Mouse (Mus musculus) CH12.LX (cell line): ENCODE measurements around the gene Hsd17b13. TPM values are rescaled to one million over a fixed set of nuclear protein-coding genes. Genes with fewer than 3 reads are reported as not detected.

Experiments used
- DNase-seq: peaks from one replicate; pipeline ENCODE4 v3.0.0-alpha.2; 2013; ENCODE audit errors: extremely low read depth
- H3K27ac ChIP-seq: 2 replicates; pipeline ENCODE4 v1.5.1; 2012; ENCODE audit warnings: low read depth, mild to moderate bottlenecking, control low read depth, moderate library complexity; ENCODE audit not compliant: insufficient read depth
- H3K27me3 ChIP-seq: replicated peaks from 2 replicates; pipeline ENCODE3; 2012; ENCODE audit warnings: inconsistent platforms
- H3K36me3 ChIP-seq, 2 experiments: replicated peaks in 1 of 2; 2 replicates each; pipeline versions ENCODE3 to v1.6.1; 2012; ENCODE audit warnings: inconsistent platforms in 1 of 2, low read length in 1 of 2, mild to moderate bottlenecking in 1 of 2, mixed read lengths in 1 of 2, moderate library complexity in 1 of 2; ENCODE audit not compliant: control insufficient read depth in 1 of 2, insufficient read depth in 1 of 2
- H3K4me1 ChIP-seq, 2 experiments: 2 replicates each; pipeline ENCODE4 v1.6.1; 2012; ENCODE audit warnings: inconsistent platforms in 1 of 2, moderate library complexity in 1 of 2; ENCODE audit not compliant: insufficient read depth in 2 of 2, control insufficient read depth in 1 of 2
- H3K4me2 ChIP-seq: 2 replicates; pipeline ENCODE4 v1.6.1; 2012; ENCODE audit warnings: low read depth, mild to moderate bottlenecking, control low read depth; ENCODE audit not compliant: poor library complexity, insufficient read depth, severe bottlenecking
- H3K4me3 ChIP-seq, 3 experiments: fragments of 150-350 bp in 1 of 3; sonication (generic) in 1 of 3; replicated peaks in 1 of 3; 2 replicates each; pipeline versions ENCODE3 to v1.5.1; 2011 to 2012; ENCODE audit warnings: low read depth in 2 of 3, low read length in 2 of 3, mild to moderate bottlenecking in 2 of 3, moderate library complexity in 2 of 3, control low read depth in 1 of 3, improper control_type of control experiment in 1 of 3, inconsistent platforms in 1 of 3, mixed read lengths in 1 of 3; ENCODE audit not compliant: poor library complexity in 1 of 3
- H3K79me2 ChIP-seq: replicated peaks from 2 replicates; pipeline ENCODE4 v1.6.1; 2012; ENCODE audit warnings: mild to moderate bottlenecking, moderate library complexity; ENCODE audit not compliant: control insufficient read depth, poor library complexity, insufficient read depth, severe bottlenecking; ENCODE audit errors: extremely low read depth
- H3K9ac ChIP-seq: 2 replicates; pipeline ENCODE4 v1.6.1; 2012; ENCODE audit warnings: low read depth, mild to moderate bottlenecking, control low read depth, moderate library complexity; ENCODE audit not compliant: insufficient read depth
- H3K9me3 ChIP-seq: replicated peaks from 2 replicates; pipeline ENCODE3; 2012; ENCODE audit warnings: low read length, inconsistent platforms, mixed read lengths
- CHD1 ChIP-seq: IDR thresholded peaks from 2 replicates; pipeline ENCODE4 v1.6.1; 2012; ENCODE audit warnings: low read depth, low read length, improper control_type of control experiment, inconsistent platforms
- CTCF ChIP-seq, 2 experiments: IDR thresholded peaks in 1 of 2; conservative IDR thresholded peaks in 1 of 2; 2 replicates each; pipeline ENCODE4 v1.5.1; 2011 to 2012; ENCODE audit warnings: low read depth in 2 of 2, low read length in 2 of 2, improper control_type of control experiment in 1 of 2, inconsistent platforms in 1 of 2, mild to moderate bottlenecking in 1 of 2, moderate library complexity in 1 of 2
- ELF1 ChIP-seq: IDR thresholded peaks from 2 replicates; pipeline ENCODE4 v1.6.1; 2014; ENCODE audit warnings: low read depth, mild to moderate bottlenecking, inconsistent platforms, low read length, improper control_type of control experiment
- EP300 ChIP-seq: IDR thresholded peaks from 2 replicates; pipeline ENCODE4 v1.6.1; 2011; ENCODE audit warnings: low read length, improper control_type of control experiment
- HCFC1 ChIP-seq: IDR thresholded peaks from 2 replicates; pipeline ENCODE4 v1.6.1; 2012; ENCODE audit warnings: low read depth, mild to moderate bottlenecking, inconsistent platforms, low read length, improper control_type of control experiment
- JUN ChIP-seq: IDR thresholded peaks from 2 replicates; pipeline ENCODE4 v1.6.1; 2011; ENCODE audit warnings: low read depth, mild to moderate bottlenecking, low read length, improper control_type of control experiment, moderate library complexity; ENCODE audit not compliant: insufficient read depth
- JUND ChIP-seq: conservative IDR thresholded peaks from 2 replicates; pipeline ENCODE4 v1.6.1; 2011; ENCODE audit warnings: low read depth, low read length, improper control_type of control experiment
- KAT2A ChIP-seq: IDR thresholded peaks from 2 replicates; pipeline ENCODE4 v1.6.1; 2012; ENCODE audit warnings: low read length, improper control_type of control experiment, inconsistent platforms; ENCODE audit not compliant: insufficient replicate concordance
- MAFK ChIP-seq: IDR thresholded peaks from 2 replicates; pipeline ENCODE4 v1.6.1; 2011; ENCODE audit warnings: low read length, improper control_type of control experiment; ENCODE audit not compliant: insufficient replicate concordance
- MAX ChIP-seq: IDR thresholded peaks from 2 replicates; pipeline ENCODE4 v1.6.1; 2011; ENCODE audit warnings: low read length, improper control_type of control experiment
- MAZ ChIP-seq: IDR thresholded peaks from 2 replicates; pipeline ENCODE4 v1.6.1; 2012; ENCODE audit warnings: low read depth, mild to moderate bottlenecking, inconsistent platforms, low read length, improper control_type of control experiment, moderate library complexity
- MEF2A ChIP-seq: IDR thresholded peaks from 2 replicates; pipeline ENCODE4 v1.6.1; 2014; ENCODE audit warnings: low read depth, mild to moderate bottlenecking, inconsistent platforms, low read length, improper control_type of control experiment, borderline replicate concordance
- NELFE ChIP-seq: IDR thresholded peaks from 2 replicates; pipeline ENCODE4 v1.6.1; 2011; ENCODE audit warnings: low read depth, low read length, improper control_type of control experiment
- NRF1 ChIP-seq: IDR thresholded peaks from 2 replicates; pipeline ENCODE4 v1.6.1; 2014; ENCODE audit warnings: low read depth, mild to moderate bottlenecking, inconsistent platforms, low read length, improper control_type of control experiment, moderate library complexity
- POLR2A ChIP-seq: IDR thresholded peaks from 2 replicates; pipeline ENCODE4 v1.6.1; 2011; ENCODE audit warnings: low read depth, mild to moderate bottlenecking, improper control_type of control experiment, low read length
- RAD21 ChIP-seq: IDR thresholded peaks from 2 replicates; pipeline ENCODE4 v1.6.1; 2011; ENCODE audit warnings: low read depth, mild to moderate bottlenecking, low read length, improper control_type of control experiment, moderate library complexity
- SIN3A ChIP-seq: IDR thresholded peaks from 2 replicates; pipeline ENCODE4 v1.6.1; 2012; ENCODE audit warnings: low read length, improper control_type of control experiment, inconsistent platforms
- SMC3 ChIP-seq: IDR thresholded peaks from 2 replicates; pipeline ENCODE4 v1.6.1; 2011; ENCODE audit warnings: low read depth, low read length, improper control_type of control experiment
- TCF12 ChIP-seq: IDR thresholded peaks from 2 replicates; pipeline ENCODE4 v1.6.1; 2014; ENCODE audit warnings: low read depth, mild to moderate bottlenecking, inconsistent platforms, low read length, improper control_type of control experiment
- USF1 ChIP-seq: IDR thresholded peaks from 2 replicates; pipeline ENCODE4 v1.6.1; 2014; ENCODE audit warnings: low read depth, mild to moderate bottlenecking, inconsistent platforms, low read length, improper control_type of control experiment
- ZC3H11A ChIP-seq: IDR thresholded peaks from 2 replicates; pipeline ENCODE4 v1.6.1; 2012; ENCODE audit warnings: low read depth, mild to moderate bottlenecking, inconsistent platforms, low read length, improper control_type of control experiment
- ZKSCAN1 ChIP-seq: IDR thresholded peaks from 2 replicates; pipeline ENCODE4 v1.6.1; 2012; ENCODE audit warnings: low read depth, inconsistent platforms, low read length, improper control_type of control experiment, borderline replicate concordance
- ZMIZ1 ChIP-seq: IDR thresholded peaks from 2 replicates; pipeline ENCODE4 v1.6.1; 2012; ENCODE audit warnings: low read depth, mild to moderate bottlenecking, inconsistent platforms, low read length, improper control_type of control experiment
- ZNF384 ChIP-seq: IDR thresholded peaks from 2 replicates; pipeline ENCODE4 v1.6.1; 2012; ENCODE audit warnings: low read depth, low read length, improper control_type of control experiment, inconsistent platforms
- dilution Hi-C: fragments of 300-500 bp; cut with MboI; formaldehyde crosslinking; loops from 2 replicates; pipeline ENCODE4 v1.14.3; 2020; ENCODE audit warnings: low sequenced_read_pairs; ENCODE audit not compliant: extremely low pct_unique_long_range_greater_than_20kb, extremely low pct_ligation_motif_present
- in situ Hi-C: fragments of 300-500 bp; cut with MboI; formaldehyde crosslinking; loops from 3 replicates; pipeline ENCODE4 v1.14.3; 2019; ENCODE audit warnings: low sequenced_read_pairs, low pct_ligation_motif_present, low pct_unique_long_range_greater_than_20kb, mixed read lengths
- polyA plus RNA-seq: library from polyadenylated mRNA; unstranded; fragments of >175 nt; gene quantifications from 2 replicates; pipeline ENCODE4 v1.2.1, GENCODE M21; 2012; ENCODE audit warnings: low read depth; ENCODE audit not compliant: insufficient read length
- total RNA-seq, 2 experiments: library from RNA; depleted of rRNA; stranded (reverse); fragments of 300-350 nt in 1 of 2; fragments of >200 nt in 1 of 2; gene quantifications; 2 replicates each; pipeline ENCODE4 v1.2.3; 2012 to 2014

Hsd17b13 gene
- total and polyA plus RNA-seq, 3 experiments, result 0.23 to 0.64 TPM; not detected in 1

DNA sequence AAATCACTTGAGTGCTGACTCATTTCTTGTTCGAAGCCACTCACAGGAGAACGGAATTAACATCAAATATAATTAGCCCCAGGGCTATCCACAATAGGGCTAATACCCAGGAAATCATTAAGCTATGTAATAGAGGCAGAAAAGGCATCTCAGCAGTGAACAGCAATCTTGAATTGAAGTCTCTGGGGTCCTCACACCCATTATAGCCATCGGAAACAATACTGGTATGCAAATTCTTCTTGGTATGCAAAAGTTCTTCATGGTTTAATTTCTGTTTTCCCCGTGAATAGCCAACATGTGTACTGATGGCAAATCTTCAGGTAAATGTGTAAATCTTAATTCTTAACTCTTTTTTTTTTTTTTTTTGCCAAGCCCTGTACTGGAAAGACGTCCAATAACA, 46.7 kb downstream of the Hsd17b13 start (continued):
- TF ChIP-seq HCFC1, result no peak

DNA sequence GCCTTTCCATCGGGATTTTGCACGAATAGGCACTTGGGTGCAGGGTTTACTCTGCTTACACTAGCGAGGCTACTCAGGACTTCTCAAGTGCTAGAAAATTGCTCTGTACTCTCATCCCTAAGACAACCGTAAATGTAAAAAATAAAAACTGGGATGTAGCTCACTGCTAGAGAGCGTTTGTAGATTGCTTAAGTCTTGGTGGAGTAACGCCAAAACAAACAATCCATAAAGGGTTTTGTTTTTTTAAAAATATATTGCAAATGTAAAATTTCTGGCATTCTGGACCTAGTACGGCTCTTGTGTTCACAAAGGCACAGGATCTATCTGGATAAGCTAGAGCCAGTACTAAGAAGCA, 49.0 kb downstream of the Hsd17b13 start:
- Histone ChIP-seq H3K4me3 (no peak overlapping the region), H3K36me3 (no peaks in the 10 kb centered on the region), H3K4me2 (no peak overlapping the region), H3K27me3 (no peaks in the 10 kb centered on the region), H3K4me1 (peaks cover 5 to 26% of the 10 kb centered on the region in 2 experiments; a peak in 3 of 4 replicates), H3K9ac (no peak overlapping the region), H3K9me3 (peaks cover 2% of the 10 kb centered on the region), H3K79me2 (no peaks in the 10 kb centered on the region), H3K27ac (no peak overlapping the region)
- DNase-seq, result no peak
- TF ChIP-seq NELFE (no peak), SMC3 (no peak), TCF12 (no peak), ZNF384 (no peak), CTCF (conservative IDR thresholded peaks at IDR 0.05 in 1 of 2, IDR thresholded peaks at IDR 0.05 in 1 of 2; ENCODE audit: low read depth in 2 of 2, low read length in 2 of 2) (no peak), MAX (no peak), POLR2A (no peak), CHD1 (no peak), ZKSCAN1 (no peak), KAT2A (no peak), EP300 (no peak)
- in situ Hi-C loops (loop anchor here (10.0 kb wide), 1 partner anchor 243 kb away; no protein-coding TSS in a partner anchor), dilution Hi-C loops (no loop called here)

DNA sequence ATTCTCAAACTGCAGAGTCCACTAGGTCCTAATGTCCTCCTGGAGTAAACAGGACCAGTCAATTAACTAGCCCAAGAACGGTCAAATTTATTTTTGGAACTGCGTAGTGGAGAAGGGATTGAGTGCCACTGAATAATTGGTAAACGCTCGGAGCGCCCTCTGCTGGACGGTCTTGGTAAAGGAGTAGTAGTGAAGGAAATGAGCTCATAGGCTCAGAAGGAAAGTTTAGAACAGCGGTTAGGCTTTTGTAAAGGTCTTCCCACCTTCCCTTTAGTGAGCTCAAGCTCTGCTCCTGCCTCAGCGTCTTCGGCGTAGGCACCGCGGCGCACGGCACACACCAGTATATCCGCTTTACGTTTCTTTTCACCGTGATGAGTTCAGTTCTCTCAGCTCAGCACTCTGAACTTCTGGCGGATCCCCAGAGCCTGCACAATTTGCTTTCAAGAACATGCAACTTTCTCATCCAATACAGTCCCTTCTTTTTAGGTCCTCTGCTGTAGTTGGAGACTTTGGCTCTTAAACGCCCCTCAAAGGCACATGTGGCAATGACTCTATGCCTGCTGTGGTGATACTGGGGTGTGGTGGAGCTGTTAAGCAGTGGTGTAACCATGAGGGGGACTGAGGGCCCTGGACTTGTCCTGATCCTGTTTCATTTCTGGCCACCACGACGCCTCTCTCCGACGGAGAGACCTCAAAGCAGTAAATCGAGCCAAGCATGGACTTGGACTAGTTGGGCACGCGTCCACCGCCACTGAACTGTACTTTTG, 49.6 kb downstream of the Hsd17b13 start:
- Histone ChIP-seq H3K27ac (no peak overlapping the region), H3K9me3 (peaks cover 2% of the 10 kb centered on the region), H3K9ac (peak overlapping the region; percentile 26), H3K4me3 (peak overlapping the region in 2 of 3 experiments; percentile 3 to 22), H3K36me3 (no peaks in the 10 kb centered on the region), H3K4me1 (peaks cover 8 to 32% of the 10 kb centered on the region in 2 experiments), H3K4me2 (peak overlapping the region; percentile 60), H3K27me3 (no peaks in the 10 kb centered on the region), H3K79me2 (no peaks in the 10 kb centered on the region)
- peak; percentile 92 for DNase-seq
- dilution Hi-C loops, result no loop called here
- TF ChIP-seq ZMIZ1, result no peak
- peak; percentile 50; the same call in 1 of the 2 replicates for TF ChIP-seq JUND
- TF ChIP-seq CTCF (conservative IDR thresholded peaks at IDR 0.05 in 1 of 2, IDR thresholded peaks at IDR 0.05 in 1 of 2; ENCODE audit: low read depth in 2 of 2, low read length in 2 of 2), result peak; percentile 75 to 92
- TF ChIP-seq RAD21, result peak; percentile 80
- TF ChIP-seq SMC3, result peak; percentile 83
- TF ChIP-seq MAZ, result no peak
- TF ChIP-seq USF1, result no peak
- TF ChIP-seq SIN3A, result 0 out of 2 replicates have a peak, but pooled peaks have one; percentile 25
- TF ChIP-seq MAFK, result no peak
- TF ChIP-seq MEF2A, result peak; percentile 91
- no peak for TF ChIP-seq ZC3H11A
- TF ChIP-seq CHD1, result no peak
- TF ChIP-seq NRF1, result 0 out of 2 replicates have a peak, but pooled peaks have one; percentile 31
- peak; percentile 66 for TF ChIP-seq JUN
- TF ChIP-seq TCF12, result 0 out of 2 replicates have a peak, but pooled peaks have one; percentile 36
- TF ChIP-seq POLR2A, result peak; percentile 47
- peak; percentile 11; the same call in 1 of the 2 replicates for TF ChIP-seq ELF1
- in situ Hi-C loops, result loop anchor here (10.0 kb wide), 1 partner anchor 243 kb away; no protein-coding TSS in a partner anchor
